Mouse (Mus musculus): ENCODE results near the gene Lsm14a.

GRCm38 (mm10) chr7:34305454-34305853 lies 87.7 kb downstream of the Lsm14a start:
- TF ChIP-seq POLR2A (IDR thresholded peaks at IDR 0.05; ENCODE audit: low read depth, low read length) (no peak), CTCF (IDR thresholded peaks at IDR 0.05; ENCODE audit: extremely low read depth, insufficient read length, insufficient replicate concordance, low read depth, low read length) (no peak)
